Mouse (Mus musculus) adrenal gland, postnatal 14 days (tissue): ENCODE measurements around the gene Dock3. TPM values are rescaled to one million over a fixed set of nuclear protein-coding genes. Genes with fewer than 3 reads are reported as not detected.

Source experiments
- DNase-seq: peaks from one replicate; pipeline ENCODE4 v3.0.0; 2021; ENCODE audit warnings: mixed read lengths
- total RNA-seq: library from RNA; stranded (reverse); gene quantifications from 2 replicates; pipeline ENCODE4 v1.2.3, GENCODE M21; 2021

The Dock3 gene
- total RNA-seq, 1 experiment from 2014 or later, result 3.4 TPM

DNA sequence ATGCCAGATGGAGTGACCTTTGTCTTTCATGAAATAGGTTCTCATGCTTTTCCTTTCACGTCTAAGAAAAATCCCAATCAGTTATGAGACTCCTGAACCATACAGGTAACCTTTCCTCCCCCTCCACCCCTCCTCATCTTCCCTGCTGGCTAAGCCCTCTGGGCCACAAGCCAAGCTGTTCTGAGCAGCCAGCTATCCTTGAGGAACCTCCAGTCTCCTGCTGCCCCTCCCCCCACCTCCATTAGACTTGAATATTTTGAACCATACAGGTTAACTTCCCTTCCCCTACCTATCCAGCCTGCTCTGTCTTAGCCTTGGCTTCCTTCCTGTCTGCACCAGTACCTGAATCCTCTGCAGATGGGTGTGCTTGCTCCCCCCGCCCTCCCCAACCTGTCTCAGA is 204.1 kb downstream of the Dock3 start:
- DNase-seq, result peak; percentile 5

DNA sequence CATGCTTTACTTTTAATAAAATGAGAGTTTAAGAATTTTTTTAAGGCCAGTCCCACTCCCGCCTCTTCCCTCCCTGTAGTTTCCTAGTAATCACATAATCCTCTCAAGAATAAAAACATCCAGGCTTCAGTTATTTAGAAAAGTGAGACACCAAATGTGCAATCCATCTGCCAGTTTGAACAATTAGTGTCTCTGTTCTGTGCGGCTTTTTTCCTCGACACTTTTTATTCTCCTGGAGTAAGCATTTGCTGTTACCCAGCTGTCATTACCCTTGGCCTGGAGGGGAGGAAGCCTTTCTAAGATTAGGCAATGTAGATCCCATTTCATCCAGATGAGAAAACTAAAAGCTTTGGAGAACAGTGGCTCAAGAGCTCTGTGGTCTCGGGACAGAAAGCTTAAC is 221.9 kb downstream of the Dock3 start:
- DNase-seq, result no peak

DNA sequence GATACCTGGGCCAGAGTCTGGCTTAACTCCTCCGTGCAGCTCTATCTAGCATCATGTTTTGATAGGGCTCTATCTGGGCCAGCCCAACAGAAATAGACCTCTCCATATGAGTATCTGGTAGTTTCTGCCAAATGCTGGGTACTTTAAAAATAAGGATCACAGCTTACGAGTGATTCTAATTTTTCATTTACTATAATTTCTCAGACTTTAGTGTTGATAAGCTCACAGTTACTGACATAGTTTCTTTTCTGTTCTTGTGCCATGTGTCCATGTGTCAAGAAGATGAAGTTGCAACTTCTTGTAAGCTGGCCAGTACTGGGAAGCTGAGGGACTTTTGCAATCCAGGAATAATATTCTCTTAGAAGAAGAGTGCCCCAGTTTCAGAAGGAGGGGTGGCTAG is 228.5 kb downstream of the Dock3 start:
- no peak for DNase-seq

DNA sequence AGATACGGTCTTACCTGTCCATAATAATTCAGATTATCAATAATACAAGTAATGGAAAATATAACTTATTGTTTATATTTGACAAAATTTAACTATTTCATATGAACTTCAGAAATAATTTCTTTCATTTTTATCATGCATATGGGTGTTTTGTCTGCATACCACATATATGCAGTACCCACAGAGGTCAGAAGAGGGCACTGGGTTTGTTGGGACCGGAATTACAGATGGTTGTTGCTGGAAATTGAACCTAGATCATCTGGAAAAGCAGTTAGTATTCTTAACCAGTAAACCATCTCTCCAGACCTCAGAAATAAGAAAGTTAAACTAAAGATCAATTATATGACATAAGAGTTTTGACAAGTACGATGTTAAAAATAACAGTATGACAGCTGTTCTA is 261.0 kb downstream of the Dock3 start:
- DNase-seq, result peak; percentile 11

DNA sequence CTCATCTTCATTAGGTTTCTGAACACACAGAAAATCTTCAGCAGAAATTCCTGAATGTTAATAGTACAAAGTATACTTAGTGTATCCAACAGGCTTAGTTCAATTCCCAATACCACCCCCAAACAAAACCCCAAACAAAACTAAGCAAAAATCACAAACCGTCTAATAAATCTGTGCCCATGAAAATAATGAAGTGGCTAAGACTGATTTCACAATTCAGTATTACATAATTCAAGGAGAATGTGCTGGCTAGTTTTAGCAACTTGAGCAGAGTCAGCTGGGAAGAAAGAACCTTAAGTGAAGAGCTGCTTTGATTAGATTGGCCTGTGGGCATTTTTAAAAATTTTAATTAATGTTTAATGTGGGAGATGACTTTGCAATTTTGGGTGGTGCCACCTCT is 273.3 kb downstream of the Dock3 start:
- DNase-seq, result no peak

DNA sequence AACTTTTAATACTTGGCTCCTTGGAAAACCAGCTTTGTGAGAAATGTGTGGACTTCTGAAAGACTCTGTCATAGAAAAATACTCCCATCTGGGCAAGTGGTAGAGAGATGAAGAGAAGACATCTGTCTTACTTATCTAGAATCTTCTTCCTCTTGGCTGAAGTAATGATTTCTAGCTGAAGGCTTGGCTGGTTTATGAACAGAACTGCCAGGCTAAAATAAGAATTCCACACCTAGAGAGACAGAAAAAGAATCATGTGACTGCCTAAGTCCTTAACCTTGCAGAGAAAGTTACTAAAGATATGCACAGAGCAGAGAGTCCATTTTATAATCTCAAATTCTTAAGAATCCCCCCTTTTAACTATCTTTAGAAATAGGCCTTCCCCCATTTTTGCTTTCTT is 276.2 kb downstream of the Dock3 start:
- DNase-seq, result no peak

DNA sequence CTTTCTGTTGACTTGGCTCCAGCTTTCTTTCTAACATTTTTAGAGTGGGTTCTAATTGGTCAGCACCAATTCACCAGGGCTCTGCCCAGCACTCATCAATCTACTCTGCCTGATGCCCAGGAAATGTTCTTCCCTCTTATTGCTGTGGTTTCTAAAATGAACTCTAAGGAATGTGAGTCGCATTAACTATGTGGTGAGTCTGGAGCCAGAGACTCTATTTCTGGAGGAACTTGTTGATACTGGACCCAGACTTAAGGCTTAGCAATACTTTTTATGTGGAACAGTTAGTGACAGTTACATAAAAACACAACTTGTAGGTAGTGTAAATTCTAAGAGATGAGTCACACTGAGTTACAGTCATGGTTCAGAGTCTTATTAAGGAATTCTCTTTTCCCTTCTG is 296.7 kb downstream of the Dock3 start:
- DNase-seq, result no peak

DNA sequence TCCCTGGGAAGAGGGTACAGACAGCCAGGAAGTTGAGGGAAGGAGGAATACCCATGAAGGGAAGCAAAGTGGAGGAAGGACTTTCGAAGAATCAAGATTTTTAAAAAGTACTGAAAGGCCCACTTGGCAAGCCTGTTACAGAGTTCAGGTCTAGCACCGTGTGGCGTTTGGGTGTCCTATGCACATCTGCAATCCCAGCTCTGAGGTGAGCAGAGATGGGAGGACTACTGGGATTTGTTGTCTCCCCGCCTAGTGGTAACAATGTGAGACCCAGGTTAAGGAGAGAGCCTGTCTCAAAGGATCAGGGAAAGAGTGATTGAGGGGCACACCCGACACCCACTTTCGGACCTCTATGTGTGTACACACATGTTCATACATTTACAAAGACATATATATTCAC is 316.8 kb downstream of the Dock3 start:
- DNase-seq, result no peak

DNA sequence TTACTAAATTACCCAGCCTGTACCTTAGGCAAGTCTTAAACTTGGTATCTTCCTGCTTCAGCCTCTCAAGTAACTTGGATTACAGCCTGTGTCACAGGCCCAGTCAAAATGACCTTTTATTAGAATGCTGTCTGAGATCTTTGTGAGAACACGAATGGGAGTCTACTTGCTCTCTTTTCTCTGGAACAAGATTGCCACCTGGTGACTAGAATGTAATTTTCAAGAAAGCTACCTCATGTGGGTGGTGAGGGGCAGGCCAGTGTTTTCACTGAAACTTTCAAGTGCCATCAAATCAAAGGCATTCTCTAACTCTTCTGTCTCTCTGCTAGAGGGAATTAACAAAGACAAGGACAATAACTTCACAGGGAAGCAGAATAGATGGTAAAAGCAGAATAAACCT is 317.9 kb downstream of the Dock3 start:
- DNase-seq, result no peak

DNA sequence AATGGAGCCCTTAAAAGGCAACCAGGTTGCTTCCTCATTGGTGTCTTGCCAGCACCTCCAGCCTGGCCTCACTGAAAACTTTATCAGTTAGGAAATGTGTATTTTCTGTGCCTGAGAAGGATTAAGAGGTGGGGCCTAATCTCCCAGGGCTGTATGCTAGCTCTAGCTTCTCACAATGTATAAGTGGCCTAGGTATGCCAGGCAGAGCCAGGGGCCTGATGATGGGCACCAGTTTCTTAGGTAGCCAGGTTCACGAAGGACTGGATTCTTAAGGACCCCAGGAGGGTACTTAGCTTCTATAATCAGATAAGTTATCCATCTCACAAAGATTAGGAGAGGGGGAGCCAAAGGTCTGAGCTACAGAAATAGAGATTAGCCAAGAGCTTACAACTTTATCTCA is 320.1 kb downstream of the Dock3 start:
- no peak for DNase-seq

DNA sequence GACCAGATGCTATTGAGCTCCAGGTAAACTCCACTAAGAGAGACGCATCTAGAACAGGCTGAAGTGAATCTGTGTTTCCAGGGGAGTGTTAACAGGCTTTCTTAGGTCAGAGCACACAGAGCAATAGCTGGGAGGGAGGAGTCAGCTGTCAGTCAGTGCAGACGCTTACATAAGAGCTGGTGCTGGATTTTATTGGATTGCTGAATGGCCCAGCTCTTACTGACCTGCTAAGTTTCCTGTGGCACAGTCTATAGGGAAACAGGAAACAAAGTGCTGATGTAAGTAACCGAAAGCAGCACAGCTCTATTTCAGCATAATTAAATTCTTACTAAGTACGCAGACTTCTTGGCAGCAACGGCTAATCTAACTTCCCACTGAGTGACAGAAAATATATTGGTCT is 323.0 kb downstream of the Dock3 start:
- DNase-seq, result no peak

DNA sequence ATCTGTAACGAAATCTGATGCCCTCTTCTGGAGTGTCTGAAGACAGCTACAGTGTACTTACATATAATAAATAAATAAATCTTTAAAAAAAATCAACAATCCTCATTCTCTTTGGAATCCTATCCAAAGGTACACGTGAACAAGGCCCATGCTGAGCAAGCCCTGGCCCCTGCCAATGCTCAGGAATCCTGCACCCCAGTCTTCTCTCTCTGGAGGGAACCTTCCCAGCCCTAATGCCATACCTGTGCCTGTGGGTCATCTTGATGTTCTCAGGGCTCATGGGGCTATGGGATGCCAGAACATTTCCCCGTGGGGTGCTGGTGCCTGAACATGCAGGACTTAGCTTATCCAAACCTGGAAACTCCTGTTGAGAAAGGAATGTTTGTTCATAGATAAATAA is 323.5 kb downstream of the Dock3 start:
- DNase-seq, result no peak

DNA sequence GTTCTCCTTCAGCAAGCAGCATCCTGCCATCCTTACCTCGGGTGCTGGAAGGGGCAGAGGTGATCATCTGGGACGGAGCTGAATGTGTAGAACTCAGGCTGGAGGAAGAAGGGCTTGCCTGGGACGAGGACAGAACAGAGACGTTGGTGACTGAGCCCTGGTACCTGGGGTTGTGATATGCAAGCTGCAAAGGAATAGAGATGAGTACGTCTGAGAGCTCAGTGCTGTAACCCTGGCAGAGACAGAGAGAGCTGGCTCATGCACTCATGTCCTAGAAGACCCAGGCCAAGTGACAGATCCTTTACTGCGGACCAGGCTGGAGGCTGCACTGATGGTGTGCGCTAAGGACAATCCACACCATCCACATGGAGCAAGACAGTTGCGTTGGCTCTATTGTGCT is 325.1 kb downstream of the Dock3 start:
- no peak for DNase-seq

DNA sequence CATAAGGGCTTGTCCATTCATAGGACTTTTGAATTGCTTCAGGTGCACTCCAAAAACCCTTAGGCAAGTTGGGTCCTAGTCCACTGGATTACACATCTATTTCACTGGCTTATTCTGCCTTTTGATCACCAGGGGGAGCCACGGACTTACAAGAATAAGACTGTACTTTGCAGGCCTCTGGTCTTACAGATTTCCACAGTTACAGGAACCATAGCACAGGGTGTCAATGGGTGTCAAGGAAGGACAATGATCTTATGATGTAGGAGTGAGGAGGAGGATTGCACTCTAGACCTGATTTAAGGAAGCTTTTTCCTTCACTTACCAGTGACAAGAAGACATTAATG is 327.9 kb downstream of the Dock3 start:
- peak; percentile 71 for DNase-seq

DNA sequence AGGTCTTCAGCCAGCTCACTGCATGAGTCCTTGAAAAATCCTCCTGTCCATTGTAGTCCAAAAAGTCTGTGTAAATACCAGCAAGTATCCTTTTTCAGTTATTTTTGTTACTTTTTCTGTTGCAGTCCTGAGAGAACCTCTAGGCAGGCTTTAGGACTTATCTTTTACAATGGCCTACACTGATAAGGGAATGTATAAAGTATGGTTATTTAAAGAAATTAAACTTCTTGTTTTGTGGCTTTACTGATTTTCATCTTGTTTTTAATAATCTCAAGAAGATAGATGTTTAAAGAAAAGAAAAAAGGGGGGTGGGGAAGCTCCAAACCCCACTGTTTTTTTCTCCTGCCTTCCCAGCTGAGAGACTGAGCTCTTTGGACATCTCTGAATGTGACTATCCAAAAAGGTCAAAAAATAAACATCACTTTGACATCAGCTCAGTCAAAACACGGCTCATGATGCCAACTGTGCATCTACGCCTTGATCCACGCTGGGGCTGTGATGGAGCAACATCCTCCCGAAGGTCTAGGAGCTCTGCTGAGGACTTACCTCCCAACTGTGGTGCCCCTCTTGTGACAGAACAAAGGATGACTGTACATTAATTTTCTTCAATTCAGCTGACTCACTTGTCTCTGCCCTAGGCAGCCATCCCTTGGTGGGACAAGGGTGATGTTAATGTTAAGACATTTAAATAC is 328.5 kb downstream of the Dock3 start:
- DNase-seq, result no peak

DNA sequence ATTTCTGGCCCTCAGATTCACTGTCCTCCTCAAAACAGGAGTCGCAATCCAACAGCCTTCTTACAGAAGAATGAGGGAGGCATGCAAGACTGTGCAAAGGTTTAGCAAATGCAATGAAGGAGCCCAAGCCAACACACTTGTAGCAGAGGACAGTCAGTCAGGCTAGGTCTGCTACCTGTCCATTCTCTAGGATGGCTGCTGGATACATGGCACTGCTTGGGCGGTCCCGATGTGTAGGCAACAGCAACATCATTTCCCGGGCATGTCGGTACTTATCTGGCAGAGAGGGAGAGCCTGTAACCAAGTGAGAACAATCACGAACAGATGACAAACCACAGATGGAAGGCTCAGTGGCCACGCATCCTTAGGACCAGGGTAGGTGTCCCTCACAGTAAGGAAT is 330.1 kb downstream of the Dock3 start:
- DNase-seq, result no peak

DNA sequence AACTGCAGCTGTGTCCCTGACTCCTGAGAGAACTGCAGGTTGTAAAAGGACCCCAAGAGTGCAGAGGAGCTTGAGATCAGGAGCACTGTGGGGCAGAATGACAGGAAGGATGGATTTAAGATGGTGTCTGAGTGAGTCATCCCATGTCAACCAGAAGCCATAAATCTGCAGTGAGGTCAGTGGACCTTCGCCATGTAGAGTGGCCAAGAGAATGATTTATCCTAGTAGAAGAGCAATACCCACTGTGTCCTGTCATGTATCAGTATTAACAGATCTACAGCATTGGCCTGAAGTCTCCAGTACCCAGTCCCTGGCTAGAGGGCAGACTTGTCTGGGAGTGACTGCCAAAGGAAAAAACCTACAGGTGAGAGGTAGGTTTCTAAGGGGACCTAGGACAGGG is 332.8 kb downstream of the Dock3 start:
- DNase-seq, result peak; percentile 43

DNA sequence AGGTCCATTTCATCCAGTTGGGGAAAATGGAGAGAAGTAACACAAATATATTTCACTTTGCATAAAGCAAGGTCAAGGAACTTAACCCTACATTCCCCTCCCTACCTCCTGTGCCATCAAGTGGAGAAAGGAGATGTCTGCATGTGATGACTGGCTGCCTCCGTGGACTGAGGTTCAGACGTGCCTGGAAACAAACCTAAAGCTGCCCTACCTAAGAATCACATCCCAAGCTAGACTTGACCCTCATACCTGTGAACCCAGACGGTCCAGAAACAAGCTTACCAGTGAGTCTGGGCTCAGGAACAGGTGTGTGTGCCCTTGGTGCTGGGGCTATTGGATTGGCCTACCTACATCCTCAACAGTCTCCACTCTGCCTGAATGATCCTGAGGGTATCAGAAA is 338.4 kb downstream of the Dock3 start:
- no peak for DNase-seq

DNA sequence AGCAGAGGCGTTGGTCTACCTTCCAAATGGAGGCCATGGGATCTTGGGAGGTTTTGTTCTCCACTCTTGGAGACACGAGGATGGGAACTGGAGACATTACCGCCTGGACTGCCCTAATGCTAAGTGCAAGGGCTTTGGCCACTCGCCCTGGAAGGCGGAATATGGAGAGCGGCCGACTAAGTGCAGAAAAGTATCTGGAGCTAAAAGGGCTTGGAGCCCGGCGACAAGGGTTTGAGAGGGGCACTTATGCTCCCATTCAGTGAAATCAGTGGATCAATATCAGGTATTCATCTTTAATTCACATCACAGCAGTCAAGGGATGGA is 339.2 kb downstream of the Dock3 start:
- no peak for DNase-seq

DNA sequence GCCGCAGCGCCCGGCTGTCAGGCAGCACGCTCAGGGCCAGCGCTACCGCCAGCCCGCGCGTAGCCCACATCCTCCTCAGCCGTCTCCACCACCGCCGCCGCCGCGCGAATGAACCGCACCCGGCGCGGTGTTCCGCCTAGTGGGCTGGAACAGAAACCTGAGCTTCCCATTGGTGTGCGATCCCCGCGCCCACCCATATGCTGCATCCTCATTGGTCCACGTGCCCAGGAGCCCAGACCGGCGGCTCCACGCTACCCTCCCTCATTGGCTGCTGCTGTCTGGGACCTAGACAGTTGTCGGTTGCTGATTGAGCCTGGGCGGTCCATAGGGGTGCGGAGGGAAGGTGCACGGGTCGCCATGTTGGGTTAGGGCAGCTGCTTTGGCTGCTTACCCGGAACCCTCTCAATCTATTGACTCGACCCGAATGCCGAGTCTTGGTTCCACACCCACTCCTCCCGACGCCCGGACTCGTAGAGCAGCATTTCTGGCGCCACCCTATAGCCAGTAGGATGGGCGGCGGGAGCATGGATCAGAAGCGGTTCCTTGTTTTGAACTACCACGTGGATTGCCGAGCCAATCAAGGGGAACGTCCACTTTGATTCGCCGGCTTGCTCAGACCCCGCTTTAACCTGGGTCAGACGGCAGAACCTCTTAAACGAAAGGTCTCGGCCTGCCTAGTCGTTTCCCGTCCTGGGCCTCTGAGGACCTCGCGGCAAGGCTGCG is 339.7 kb downstream of the Dock3 start, which contains the start of gene Manf:
Manf (minus strand) TSS at position 151 of the 723 bp plus-strand sequence.
- DNase-seq, result peak; percentile 98

DNA sequence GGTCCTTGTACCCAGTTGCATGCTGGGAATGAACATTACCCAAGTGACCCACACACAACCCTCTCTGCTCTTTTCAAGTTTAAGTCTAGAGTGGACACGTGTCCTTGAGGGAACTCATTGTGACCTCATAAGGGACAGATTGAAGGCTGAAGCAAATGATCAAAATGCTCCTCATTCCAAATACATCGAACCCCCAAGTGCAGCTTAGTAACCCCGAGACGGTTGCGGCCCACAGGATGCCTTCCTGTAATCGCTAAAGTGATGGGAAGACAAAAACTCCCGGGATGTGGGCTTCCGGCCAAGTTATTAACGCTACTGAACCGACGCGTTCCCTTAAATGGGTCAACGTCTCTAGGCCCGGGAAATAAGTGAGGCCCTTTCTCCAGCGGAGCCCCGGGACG is 340.4 kb downstream of the Dock3 start:
- no peak for DNase-seq

DNA sequence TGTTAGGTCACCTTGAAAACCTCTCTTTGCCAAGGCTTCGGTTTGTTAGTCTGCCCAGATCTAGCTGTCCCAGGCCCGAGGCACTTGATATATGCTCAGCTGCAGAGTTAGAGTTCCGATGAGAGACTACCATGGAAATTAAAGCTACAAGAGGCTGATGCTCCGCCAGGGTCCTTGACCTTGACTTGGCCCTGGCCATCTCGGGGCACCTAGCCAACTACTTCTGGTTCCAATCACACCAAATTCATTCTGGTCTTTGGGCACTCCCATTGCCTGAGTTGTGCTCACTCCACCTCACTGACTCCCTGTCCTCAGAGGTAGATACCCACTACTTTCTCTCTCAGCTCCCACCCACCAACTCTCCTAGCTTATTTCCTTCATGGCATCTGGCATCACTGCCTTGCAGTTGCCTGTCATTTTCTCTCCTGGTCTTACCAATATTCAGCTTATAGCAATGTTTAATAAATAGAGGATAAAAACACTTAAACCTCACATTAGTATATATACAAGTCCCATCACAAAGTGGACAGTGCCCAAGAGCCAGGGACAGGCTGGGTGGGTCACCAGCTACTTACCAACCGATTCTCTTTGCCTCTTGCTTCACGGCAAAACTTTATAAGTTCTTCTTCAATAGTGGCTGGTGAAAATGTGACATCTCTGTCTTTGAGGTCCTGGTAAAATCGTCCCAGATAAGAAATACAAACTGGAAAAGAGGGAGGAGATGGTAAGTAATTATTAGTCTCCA is 341.0 kb downstream of the Dock3 start:
- peak; percentile 82 for DNase-seq

DNA sequence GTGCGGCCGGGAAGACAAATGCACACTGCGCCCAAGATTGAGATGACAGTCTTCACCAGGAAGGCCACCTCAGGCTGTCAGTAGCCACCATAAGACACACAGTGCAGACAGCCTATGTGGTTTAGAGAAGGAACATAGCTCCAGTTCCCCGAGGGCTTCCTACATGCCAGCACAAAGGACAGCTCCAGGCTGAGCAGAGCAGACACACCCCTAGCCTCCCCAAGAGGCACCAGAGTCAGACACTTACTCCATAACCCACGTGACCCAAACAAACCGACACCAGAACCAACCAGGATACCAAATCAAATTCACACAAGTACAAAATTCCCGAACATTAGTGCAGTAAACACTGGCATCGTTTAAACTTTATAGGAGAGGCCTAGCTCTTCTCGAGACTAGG is 342.4 kb downstream of the Dock3 start:
- DNase-seq, result no peak

DNA sequence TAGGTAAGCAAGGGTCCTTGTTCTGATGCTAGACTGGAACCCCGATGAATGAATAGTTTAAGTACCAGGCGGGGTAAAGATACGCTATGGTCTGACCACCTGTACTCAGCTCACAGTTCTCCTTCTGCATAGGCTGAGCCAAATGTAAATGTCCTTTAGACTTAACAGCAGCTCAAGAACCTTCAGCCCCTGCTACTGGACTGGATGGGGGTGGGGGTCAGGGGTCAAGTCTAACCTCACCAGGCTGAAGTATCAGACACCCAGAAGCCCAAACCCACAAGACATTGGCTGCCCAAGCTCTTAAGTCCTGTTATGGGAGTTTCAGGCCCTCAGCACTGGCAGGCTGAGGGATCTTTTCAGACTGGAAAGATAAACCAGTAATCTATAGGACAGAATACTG is 343.4 kb downstream of the Dock3 start:
- DNase-seq, result no peak
